Mouse (Mus musculus): ENCODE data around the gene Itga5.

The Itga5 gene

GRCm38 (mm10) chr15:103364761-103365160, 1.8 kb downstream of the Itga5 start:
- DNase-seq: no peak

- DNase-seq: no peak
Observed at GRCm38 (mm10) chr15:103363809-103364208, 2.8 kb downstream of the Itga5 start.

GRCm38 (mm10) chr15:103362950-103363349, 3.6 kb downstream of the Itga5 start:
- DNase-seq: no peak

- DNase-seq: no peak
Observed at GRCm38 (mm10) chr15:103362333-103362732, 4.2 kb downstream of the Itga5 start.

GRCm38 (mm10) chr15:103361269-103361668, 5.3 kb downstream of the Itga5 start:
- DNase-seq: no peak

GRCm38 (mm10) chr15:103359869-103360602, 6.5 kb downstream of the Itga5 start:
- no peak for DNase-seq

- DNase-seq: no peak
Observed at GRCm38 (mm10) chr15:103359122-103359510, 7.4 kb downstream of the Itga5 start.

- DNase-seq: no peak
Observed at GRCm38 (mm10) chr15:103358278-103359121, 8.1 kb downstream of the Itga5 start.

- DNase-seq: no peak
Observed at GRCm38 (mm10) chr15:103357817-103358216, 8.7 kb downstream of the Itga5 start.

- DNase-seq: no peak
Observed at GRCm38 (mm10) chr15:103356130-103356529, 10.4 kb downstream of the Itga5 start.

GRCm38 (mm10) chr15:103355420-103355819, 11.1 kb downstream of the Itga5 start:
- no peak for DNase-seq

GRCm38 (mm10) chr15:103354690-103355089, 11.9 kb downstream of the Itga5 start:
- no peak for DNase-seq

GRCm38 (mm10) chr15:103353511-103354256, 12.9 kb downstream of the Itga5 start:
- peak; percentile 1 for DNase-seq

- peak; percentile 66 for DNase-seq
Observed at GRCm38 (mm10) chr15:103352856-103353255, 13.7 kb downstream of the Itga5 start.

GRCm38 (mm10) chr15:103347275-103347684, 19.3 kb downstream of the Itga5 start:
- DNase-seq: peak; percentile 64

- DNase-seq: no peak
Observed at GRCm38 (mm10) chr15:103345789-103346188, 20.8 kb downstream of the Itga5 start.

GRCm38 (mm10) chr15:103343556-103343955, 23.0 kb downstream of the Itga5 start:
- no peak for DNase-seq

- DNase-seq: no peak
Observed at GRCm38 (mm10) chr15:103343008-103343407, 23.6 kb downstream of the Itga5 start.

- peak; percentile 68 for DNase-seq
Observed at GRCm38 (mm10) chr15:103342415-103342814, 24.1 kb downstream of the Itga5 start.

- DNase-seq: no peak
Observed at GRCm38 (mm10) chr15:103341547-103341946, 25.0 kb downstream of the Itga5 start.

- DNase-seq: no peak
Observed at GRCm38 (mm10) chr15:103340786-103341185, 25.8 kb downstream of the Itga5 start.

- peak; percentile 80 for DNase-seq
Observed at GRCm38 (mm10) chr15:103339961-103340337, 26.6 kb downstream of the Itga5 start, which contains the start of gene Zfp385a. Gene Zfp385a (minus strand): TSS chr15:103340093.

Measured in right cerebral cortex, postnatal 4 days (tissue).